Mouse (Mus musculus) ES-E14 (cell line): ENCODE results near the gene Art1. TPM values are rescaled to one million over a fixed set of nuclear protein-coding genes. Genes with fewer than 3 reads are reported as not detected.

Source experiments
- DNase-seq: peaks from one replicate; pipeline ENCODE4 v3.0.0-alpha.2; 2013; ENCODE audit warnings: low read depth, low spot score
- H3K27ac ChIP-seq: 2 replicates; pipeline ENCODE4 v1.5.1; 2012; ENCODE audit warnings: low read depth, mild to moderate bottlenecking, low read length, moderate library complexity, mixed read lengths; ENCODE audit not compliant: poor library complexity, insufficient read depth, severe bottlenecking
- H3K36me3 ChIP-seq: 2 replicates; pipeline ENCODE4 v1.6.1; 2012; ENCODE audit warnings: mild to moderate bottlenecking, low read length, moderate library complexity, mixed read lengths; ENCODE audit not compliant: control insufficient read depth, poor library complexity, insufficient read depth, severe bottlenecking
- H3K4me1 ChIP-seq, 2 experiments: fragments of 150-350 bp in 1 of 2; sonication (generic) in 1 of 2; 2 replicates each; pipeline ENCODE4 v1.6.1; 2012; ENCODE audit warnings: low read length in 2 of 2, mild to moderate bottlenecking in 1 of 2, mixed read lengths in 1 of 2; ENCODE audit not compliant: control insufficient read depth in 2 of 2, insufficient read depth in 2 of 2, poor library complexity in 1 of 2
- H3K4me3 ChIP-seq, 2 experiments: fragments of 150-350 bp in 1 of 2; sonication (generic) in 1 of 2; 2 replicates each; pipeline ENCODE4 v1.5.1; 2012; ENCODE audit warnings: low read length in 2 of 2, low read depth in 1 of 2, mild to moderate bottlenecking in 1 of 2, mixed read lengths in 1 of 2; ENCODE audit not compliant: insufficient read depth in 1 of 2, poor library complexity in 1 of 2, severe bottlenecking in 1 of 2
- H3K9ac ChIP-seq: 2 replicates; pipeline ENCODE4 v1.6.1; 2012; ENCODE audit warnings: low read depth, mild to moderate bottlenecking, low read length, mixed read lengths; ENCODE audit not compliant: poor library complexity, insufficient read depth, severe bottlenecking
- H3K9me3 ChIP-seq: fragments of 150-350 bp; sonication (generic); 2 replicates; pipeline ENCODE4 v1.6.1; 2012; ENCODE audit warnings: low read depth, mild to moderate bottlenecking, low read length; ENCODE audit not compliant: control insufficient read depth, insufficient read depth
- CHD2 ChIP-seq: IDR thresholded peaks from 2 replicates; pipeline ENCODE4 v1.6.1; 2014; ENCODE audit warnings: mild to moderate bottlenecking, low read depth, low read length, inconsistent platforms
- HCFC1 ChIP-seq: IDR thresholded peaks from 2 replicates; pipeline ENCODE4 v1.6.1; 2012; ENCODE audit warnings: low read length, inconsistent platforms, borderline replicate concordance; ENCODE audit not compliant: insufficient read depth
- MAFK ChIP-seq: IDR thresholded peaks from 2 replicates; pipeline ENCODE4 v1.6.1; 2014; ENCODE audit warnings: mild to moderate bottlenecking, low read depth, low read length, inconsistent platforms; ENCODE audit not compliant: insufficient read depth
- ZC3H11A ChIP-seq: IDR thresholded peaks from 2 replicates; pipeline ENCODE4 v1.6.1; 2012; ENCODE audit warnings: low read depth, mild to moderate bottlenecking, inconsistent platforms, low read length, borderline replicate concordance
- ZNF384 ChIP-seq: IDR thresholded peaks from 2 replicates; pipeline ENCODE4 v1.6.1; 2012; ENCODE audit warnings: low read depth, low read length, inconsistent platforms
- in situ Hi-C, 2 experiments: fragments of 600-800 bp; cut with MboI; formaldehyde crosslinking; loops; one replicate each; pipeline ENCODE4 v1.15.1; 2025; ENCODE audit warnings: low sequenced_read_pairs in 2 of 2, inconsistent platforms in 1 of 2; ENCODE audit not compliant: unreplicated experiment in 2 of 2
- total RNA-seq: library from RNA; depleted of rRNA; stranded (reverse); fragments of 300-350 nt; gene quantifications from 2 replicates; pipeline ENCODE4 v1.2.3, GENCODE M21; 2012; rRNA removed

The Art1 gene
- 0.45 and 0.90 TPM in 2 replicates for total RNA-seq

DNA sequence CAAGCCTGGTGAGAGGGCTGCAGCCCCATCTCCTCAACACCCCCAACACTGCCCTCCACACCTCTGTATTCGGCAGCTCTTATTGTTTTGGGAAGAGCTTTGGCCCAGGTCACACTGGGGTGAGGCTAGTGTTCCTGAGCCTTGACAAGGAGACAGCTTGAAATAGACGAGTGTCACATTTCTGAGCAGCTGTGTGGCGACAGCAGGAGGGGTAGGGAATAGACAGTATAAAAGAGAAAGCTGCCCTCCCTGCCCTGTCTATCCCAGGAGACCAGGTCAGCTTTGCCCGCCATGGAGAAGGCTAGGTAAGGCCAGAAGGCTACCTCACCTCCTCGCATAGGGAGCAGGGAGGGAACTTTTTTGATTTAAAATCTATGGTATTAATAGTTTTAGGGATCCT lies at the start of gene Art1:
Art1 (plus strand) TSS at position 257 of the 400 bp plus-strand sequence.
- TF ChIP-seq HCFC1 = no peak
- in situ Hi-C loops = no loop called here
- DNase-seq = no peak
- Histone ChIP-seq H3K9ac (peak within 1 kb of the TSS; percentile 19; the same call in 1 of the 2 replicates), H3K36me3 (no peaks in the 10 kb centered on the region), H3K9me3 (no peaks in the 10 kb centered on the region), H3K4me1 (peaks cover 15 to 25% of the 10 kb centered on the region in 2 experiments), H3K27ac (peak within 1 kb of the TSS; percentile 29; the same call in 1 of the 2 replicates), H3K4me3 (peak within 1 kb of the TSS; percentile 27 to 55)

DNA sequence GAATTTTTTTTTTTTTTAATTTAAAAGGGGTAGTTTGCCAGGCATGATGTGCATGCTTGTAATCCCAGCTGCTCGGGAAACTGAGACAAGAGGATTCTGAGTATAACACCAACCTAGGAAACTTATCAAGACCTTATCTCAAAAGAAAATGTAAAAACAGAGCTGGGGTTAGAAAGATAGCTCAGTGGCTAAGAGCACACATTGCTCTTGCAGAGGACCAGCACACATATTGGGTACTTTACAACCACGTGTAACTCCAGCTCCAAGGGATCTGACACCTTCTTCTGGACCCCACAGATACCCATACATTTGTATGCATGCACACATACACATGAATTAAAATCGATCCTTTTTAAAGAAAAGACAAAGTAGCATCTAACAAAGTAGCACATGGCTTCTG lies 40.2 kb upstream of the Art1 start:
- H3K9me3 ChIP-seq = no peaks in the 10 kb centered on the region
- H3K4me3 ChIP-seq = no peak overlapping the region
- H3K27ac ChIP-seq = no peak overlapping the region
- TF ChIP-seq ZC3H11A = no peak
- TF ChIP-seq ZNF384 = no peak
- TF ChIP-seq HCFC1 = no peak
- DNase-seq = no peak
- H3K4me1 ChIP-seq = no peaks in the 10 kb centered on the region
- no peak overlapping the region for H3K9ac ChIP-seq
- in situ Hi-C loops = no loop called here
- peaks cover 2% of the 10 kb centered on the region; the same call in 1 of the 2 replicates for H3K36me3 ChIP-seq

DNA sequence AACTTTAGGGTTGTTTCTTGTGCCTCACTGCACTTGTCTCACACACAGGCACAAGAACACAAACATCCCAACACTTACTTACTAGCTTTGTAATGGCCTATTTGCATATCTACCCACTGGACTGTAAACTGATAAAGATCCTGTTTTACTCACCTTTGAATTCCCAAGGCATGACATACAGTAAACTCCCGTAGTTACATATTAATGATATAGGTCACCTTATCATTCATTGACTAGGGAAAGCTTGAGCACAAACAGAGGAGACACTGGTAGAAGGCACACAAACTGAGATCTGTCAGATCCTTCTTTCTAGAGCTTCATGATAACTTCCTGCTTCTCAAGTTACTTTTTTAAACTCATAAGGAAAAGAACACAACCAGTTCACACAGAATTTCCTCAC lies 39.3 kb upstream of the Art1 start:
- in situ Hi-C loops = no loop called here

DNA sequence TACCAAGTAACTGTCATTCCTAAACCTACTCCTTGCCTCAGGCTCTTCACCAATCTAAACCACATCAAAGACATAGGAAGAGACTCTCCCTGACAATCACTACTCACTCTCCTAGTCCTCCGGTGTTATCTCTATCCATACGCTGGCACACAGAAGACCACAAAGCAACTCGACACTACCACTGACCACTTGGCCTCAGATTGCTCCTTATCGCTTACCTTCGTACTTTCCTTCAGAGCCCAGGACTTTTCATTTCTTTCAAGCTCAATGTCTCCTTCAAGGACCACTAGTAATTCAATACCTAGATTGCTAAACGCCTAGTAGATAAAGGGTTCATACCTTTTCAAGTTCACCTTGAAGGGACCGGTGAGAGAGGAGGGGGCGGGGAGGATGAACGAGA lies 37.7 kb upstream of the Art1 start:
- Histone ChIP-seq H3K4me3 (peak overlapping the region; percentile 80 to 83), H3K4me1 (no peaks in the 10 kb centered on the region), H3K9ac (no peak overlapping the region), H3K36me3 (peaks cover 2% of the 10 kb centered on the region; the same call in 1 of the 2 replicates), H3K27ac (no peak overlapping the region), H3K9me3 (no peaks in the 10 kb centered on the region)
- no peak for DNase-seq
- in situ Hi-C loops = no loop called here
- TF ChIP-seq ZNF384 (no peak), ZC3H11A (no peak), CHD2 (no peak), HCFC1 (no peak), MAFK (no peak)

More for the DNA sequence above, 39.3 kb upstream of the Art1 start:
- H3K9me3 ChIP-seq = no peaks in the 10 kb centered on the region
- no peaks in the 10 kb centered on the region for H3K4me1 ChIP-seq
- H3K36me3 ChIP-seq = peaks cover 2% of the 10 kb centered on the region; the same call in 1 of the 2 replicates
- H3K27ac ChIP-seq = no peak overlapping the region
- H3K4me3 ChIP-seq = no peak overlapping the region
- TF ChIP-seq ZC3H11A (no peak), MAFK (no peak), ZNF384 (no peak), HCFC1 (no peak), CHD2 (no peak)
- no peak overlapping the region for H3K9ac ChIP-seq
- DNase-seq = no peak

DNA sequence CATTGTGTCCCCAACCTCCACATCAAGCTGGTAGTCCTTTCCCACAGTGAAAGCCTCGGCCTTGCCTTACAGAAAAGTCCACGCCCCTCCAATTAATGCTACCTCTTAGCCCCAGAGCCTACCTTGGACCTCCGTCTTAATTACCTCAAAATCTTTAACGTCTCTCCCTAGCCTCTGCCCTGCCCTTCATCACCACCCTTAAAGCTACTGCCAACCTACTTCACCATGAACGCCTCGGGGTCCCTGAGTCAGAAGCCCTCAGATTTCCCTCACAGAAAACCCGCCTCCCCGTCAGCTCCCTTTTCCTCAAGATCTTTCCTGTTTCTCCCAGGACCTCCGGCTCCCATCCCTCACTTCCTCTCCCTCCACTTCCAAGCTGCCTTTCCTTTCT lies 36.9 kb upstream of the Art1 start:
- H3K27ac ChIP-seq = no peak overlapping the region; the same call in 1 of the 2 replicates
- no peaks in the 10 kb centered on the region for H3K4me1 ChIP-seq
- peak overlapping the region; percentile 80 to 83 for H3K4me3 ChIP-seq
- DNase-seq = no peak
- in situ Hi-C loops = no loop called here
- TF ChIP-seq ZC3H11A (no peak), ZNF384 (no peak), MAFK (no peak), CHD2 (no peak), HCFC1 (no peak)
- H3K9me3 ChIP-seq = no peaks in the 10 kb centered on the region
- peak overlapping the region; percentile 90 for H3K9ac ChIP-seq
- H3K36me3 ChIP-seq = no peaks in the 10 kb centered on the region
